Mouse (Mus musculus) testis, postnatal 10 days (tissue): ENCODE results near the gene Kcnq1.
A peak's percentile ranks its signal among the peaks of the same experiment; 100 is the strongest.

ENCODE experiments used
- DNase-seq: peaks from one replicate; pipeline ENCODE4 v3.0.0; 2021; ENCODE audit warnings: low spot score

Gene Kcnq1

DNA sequence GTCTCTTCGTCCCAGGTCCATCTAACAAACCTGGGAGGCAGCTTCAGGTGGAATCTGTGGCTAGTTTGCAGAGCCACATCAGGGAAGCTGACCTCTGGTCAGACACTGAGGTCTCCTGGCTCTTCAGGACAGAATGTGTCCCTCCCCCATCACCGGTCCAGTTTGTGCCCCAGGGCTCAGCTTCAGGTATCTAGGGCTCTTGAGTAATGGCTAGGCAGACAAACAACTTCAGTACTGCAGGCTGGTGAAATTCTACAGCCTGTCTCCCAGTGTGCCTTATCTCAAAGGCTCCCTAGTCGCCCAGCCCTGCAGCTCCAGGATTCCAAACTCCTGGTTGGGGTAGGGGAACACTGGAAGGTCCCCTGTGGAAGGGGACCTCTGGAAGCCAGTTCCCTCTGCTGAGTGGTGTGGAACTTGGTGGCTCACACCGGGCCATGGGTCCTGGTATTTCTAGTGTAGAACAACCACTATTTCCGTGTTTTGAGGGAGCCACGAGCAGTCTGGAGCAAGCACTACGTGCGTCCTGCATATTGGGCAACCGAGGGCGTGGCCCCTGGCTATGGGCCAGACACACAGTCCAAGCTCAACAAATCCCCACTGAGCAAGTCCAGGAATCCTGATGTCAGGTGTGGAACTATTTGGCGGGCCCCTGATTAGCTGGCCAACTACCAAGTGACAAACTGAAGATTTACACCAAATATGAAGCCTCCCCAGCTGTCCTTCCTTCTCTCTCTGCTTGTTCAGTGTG lies 207.6 kb downstream of the Kcnq1 start:
- DNase-seq: peak; percentile 60

GRCm38 (mm10) chr7:143318512-143318911 lies 212.3 kb downstream of the Kcnq1 start:
- no peak for DNase-seq

DNA sequence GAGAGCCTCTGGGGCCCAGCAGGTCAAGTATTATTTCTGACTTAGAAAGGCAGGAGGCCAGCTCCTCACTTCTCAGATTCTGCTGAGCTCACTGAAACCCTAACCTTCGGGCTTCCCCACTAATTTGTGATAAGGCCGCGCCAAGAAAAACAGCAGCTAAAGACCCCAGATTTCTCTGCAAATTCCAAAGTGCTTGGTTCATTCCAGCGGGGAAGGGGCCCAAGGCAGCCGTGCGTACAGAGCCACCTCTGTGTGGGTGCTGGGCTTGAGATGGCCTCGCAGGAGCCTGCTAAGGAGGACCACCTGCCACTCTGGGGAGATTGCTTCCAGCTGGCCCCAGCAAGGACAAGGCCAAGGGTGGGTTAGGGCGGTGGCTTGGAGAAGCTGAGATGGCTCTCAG lies 214.2 kb downstream of the Kcnq1 start:
- no peak for DNase-seq

DNA sequence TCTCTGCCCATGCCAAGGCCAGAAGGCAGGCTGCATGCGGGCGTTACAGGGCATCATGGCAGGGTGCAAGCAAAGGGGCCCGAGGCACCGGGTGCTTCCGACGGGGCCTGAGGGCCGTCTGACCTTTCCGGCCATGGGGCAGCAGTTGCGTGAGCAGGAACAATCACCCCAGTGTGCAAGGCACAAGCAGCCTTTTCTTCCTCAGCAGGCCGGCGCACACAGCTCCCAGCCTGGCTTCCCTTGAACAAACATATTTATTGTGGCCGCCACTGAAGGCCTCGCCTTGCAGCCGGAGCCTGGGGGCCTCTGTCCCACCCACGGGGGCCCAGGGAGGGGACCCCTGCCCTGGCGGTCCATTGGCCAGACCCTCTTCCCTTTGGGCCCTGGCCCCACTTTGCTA lies 218.9 kb downstream of the Kcnq1 start:
- DNase-seq: no peak

DNA sequence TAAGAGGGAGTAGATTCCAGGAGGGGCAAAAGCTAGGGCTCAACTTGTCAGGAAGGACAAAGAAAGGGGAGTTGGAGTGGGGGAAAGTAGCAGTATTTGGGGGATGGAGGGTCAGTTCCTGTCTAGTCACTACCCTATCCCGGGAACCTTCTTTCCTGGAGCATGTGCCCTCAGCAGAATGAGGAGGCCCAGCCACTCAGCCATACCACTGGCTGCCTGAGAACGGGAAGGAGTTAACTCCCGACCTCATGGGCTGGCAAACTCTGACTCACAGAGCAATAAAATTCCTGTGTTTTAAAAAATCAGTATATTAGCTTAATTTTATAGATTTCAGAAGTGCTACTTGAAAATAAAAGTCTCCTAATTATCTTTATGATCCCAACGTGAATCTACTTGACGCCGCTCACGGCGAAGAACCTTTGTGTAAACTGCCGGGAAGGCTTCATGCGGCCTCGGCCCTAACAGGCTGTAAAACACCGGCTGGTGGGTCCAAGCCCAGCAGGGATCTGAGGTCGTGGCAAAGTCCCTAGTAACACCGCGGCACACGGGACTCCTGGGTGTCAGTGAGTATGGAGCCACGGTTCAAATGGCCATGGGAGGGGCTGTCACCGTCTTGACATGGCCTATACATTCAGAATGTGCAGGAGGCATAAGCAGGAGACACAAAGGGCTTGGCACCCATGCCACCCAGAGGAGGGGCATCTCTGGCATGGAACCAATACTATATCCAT lies 222.2 kb downstream of the Kcnq1 start:
- DNase-seq: no peak

GRCm38 (mm10) chr7:143329110-143329810 lies 223.1 kb downstream of the Kcnq1 start:
- no peak for DNase-seq

- DNase-seq: no peak
These were observed 226.9 kb downstream of the Kcnq1 start for GRCm38 (mm10) chr7:143333040-143333439.

- no peak for DNase-seq
These were observed 227.4 kb downstream of the Kcnq1 start for GRCm38 (mm10) chr7:143333604-143334003.

- no peak for DNase-seq
These were observed 232.5 kb downstream of the Kcnq1 start for GRCm38 (mm10) chr7:143338690-143339089.

DNA sequence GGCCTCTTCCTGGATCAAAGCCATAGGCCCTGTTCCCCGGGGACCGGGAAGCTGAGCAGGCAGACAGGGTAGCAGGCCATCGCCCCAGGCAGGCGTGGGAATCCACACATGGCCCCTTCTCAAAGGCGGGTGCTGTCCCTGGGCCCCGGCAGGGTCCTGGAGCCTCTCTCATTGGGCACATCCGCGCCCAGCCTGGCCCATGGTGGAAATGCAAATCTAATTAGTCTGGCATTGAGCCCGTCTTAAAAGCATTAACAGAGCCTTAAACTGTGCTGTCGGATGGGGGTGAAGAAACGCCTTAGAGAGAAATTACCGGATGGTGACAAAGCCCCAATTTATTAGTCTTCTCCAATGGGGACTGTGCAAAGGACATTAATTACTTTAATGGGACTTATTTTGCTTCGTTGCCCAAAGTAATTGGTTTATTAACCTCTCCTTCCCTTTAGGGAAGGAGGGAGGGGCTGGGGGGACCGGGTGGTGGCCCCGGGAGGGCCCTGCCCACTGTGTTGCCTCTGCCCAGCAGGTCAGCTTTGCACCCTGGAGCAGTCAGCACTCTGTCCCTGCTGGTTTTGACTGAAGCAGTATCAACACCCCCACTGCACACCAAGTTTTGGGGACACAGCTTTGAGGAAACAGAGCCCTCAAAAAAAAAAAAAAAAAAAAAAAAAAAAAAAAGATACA lies 234.6 kb downstream of the Kcnq1 start:
- no peak for DNase-seq

DNA sequence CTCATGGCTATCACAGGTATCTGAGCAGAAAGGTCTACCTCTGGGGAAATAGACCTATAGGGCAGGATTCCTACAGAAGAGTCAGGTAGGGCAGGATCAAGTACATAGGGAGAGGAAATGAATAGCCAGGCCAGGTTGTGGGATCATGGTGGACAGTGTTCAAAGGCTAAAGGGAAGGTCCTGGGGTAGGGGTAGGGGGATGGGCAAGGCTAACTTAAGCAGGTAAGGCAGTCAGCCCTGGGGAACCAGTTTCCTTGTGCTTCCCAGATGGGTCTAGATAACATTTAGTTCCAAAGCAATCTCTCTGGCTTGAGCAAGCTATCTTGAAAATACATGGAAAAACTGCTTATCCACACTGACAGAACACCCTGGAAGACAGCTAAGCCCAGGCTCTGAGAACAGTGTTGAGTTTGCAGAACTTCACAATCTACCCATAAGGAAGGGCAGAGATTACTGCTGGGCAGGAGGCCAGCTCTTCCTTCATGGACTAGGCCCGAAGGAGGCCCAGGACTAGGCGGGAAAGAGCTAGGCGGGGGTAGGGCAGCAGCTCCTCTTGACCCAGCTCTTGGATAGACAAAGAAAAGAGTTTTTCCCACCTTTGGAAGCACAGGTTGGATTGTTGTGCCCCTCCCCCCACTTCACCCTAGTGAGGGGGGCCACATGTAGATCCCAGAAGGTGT lies 235.3 kb downstream of the Kcnq1 start:
- no peak for DNase-seq

DNA sequence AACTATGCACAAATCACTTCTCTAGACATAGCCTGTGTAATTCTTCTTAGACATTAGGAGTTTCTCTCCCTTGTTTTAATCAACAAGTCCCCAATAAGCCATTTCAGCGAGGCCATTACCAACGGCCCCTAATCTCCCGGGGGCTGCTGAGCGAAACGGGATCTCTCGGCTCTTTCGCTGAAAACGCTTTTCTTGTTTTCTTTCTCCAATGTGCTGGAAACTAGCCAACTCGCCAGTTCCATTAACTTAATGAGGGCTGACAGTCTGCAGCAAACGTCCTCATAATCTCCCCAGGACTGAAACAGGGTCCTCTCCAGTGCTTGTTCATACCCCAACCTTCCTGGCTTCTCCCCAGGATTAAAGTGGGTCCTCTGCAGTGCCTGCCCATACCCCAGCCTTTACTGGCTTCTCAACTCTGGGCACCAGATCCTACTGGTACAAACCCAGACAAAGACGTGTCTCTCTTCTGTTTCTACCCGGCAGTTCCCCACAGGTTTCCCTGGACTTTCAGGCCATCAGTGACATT lies 237.7 kb downstream of the Kcnq1 start:
- no peak for DNase-seq

GRCm38 (mm10) chr7:143349287-143349686 lies 243.1 kb downstream of the Kcnq1 start:
- DNase-seq: no peak

DNA sequence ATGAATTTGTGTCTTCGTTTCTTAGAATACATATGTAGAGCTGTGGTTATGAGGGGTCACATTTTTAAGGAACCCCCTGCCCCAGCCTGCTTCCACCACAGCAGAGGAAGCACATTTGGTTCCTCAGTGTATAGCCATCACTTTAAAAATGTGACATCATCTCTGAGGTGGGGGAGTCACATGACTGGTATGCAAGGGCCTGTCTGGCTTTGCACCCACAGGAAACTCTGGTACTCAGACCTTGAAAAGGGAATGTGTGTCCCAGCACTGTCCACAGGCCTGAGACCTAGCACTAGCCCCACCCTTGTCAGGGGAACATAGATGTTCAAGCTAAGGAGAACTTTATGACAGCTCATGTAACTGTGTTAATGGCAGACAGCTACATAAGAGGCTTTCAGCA lies 243.7 kb downstream of the Kcnq1 start:
- DNase-seq: no peak

- no peak for DNase-seq
These were observed 249.7 kb downstream of the Kcnq1 start for GRCm38 (mm10) chr7:143355831-143356230.

- DNase-seq: no peak
These were observed 250.9 kb downstream of the Kcnq1 start for GRCm38 (mm10) chr7:143357109-143357508.

- DNase-seq: no peak
These were observed 251.7 kb downstream of the Kcnq1 start for GRCm38 (mm10) chr7:143357831-143358230.

- DNase-seq: no peak
These were observed 253.6 kb downstream of the Kcnq1 start for GRCm38 (mm10) chr7:143359762-143360161.

DNA sequence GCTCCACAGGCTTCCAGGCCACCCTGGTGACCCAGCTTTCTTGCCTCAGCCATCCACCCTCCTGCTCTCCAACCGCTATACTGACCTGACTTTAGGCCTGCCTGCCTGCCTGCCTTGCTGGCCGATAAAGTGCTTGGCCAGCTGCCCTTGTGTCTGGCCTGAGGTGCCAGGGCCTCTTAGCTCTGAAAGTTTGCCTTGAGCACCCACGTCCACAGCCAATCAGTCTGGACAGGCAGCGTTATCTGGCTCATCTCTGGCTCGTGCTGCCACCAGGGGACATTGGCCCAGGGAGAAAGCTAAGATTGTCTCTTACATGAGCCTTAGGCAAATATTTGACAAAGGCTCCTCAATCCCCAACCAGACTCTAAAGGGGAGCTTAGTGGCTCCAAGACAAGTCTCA lies 254.6 kb downstream of the Kcnq1 start:
- DNase-seq: no peak

DNA sequence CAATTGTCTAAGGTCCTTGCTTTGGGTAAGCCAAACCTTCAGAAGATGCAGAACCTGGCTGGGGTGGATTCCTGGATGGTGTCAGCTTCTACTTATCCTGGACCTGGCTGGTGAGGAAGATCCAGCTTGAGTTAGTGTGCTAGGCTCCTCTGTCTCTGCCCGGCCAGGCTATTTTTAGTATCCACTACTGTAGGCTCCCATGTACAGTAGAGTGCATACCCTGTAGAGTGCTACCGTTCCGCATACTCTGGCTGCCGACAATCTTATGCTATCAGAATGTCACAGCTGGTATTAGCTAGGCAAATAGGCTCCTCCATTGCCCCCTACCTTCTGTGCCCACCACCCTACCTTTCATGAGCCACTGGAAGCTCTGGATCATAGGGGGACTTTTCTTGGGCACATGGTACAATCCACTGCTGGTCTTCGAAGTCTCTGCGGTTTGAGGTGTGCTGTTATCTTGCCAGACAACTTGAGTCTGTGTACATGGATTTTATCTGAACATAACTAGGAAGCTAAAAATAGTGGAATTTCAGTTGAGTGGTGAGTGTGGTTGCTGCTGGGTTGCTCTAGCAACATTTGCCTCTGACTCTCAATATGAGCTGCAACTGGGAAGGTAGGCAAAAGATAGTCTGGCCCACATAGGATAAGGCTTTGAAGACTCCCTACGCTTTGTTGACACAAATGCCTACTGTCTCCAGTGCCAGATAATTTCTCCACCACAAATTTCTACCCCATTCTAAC lies 258.1 kb downstream of the Kcnq1 start:
- no peak for DNase-seq
